Mouse (Mus musculus): ENCODE results near the gene Sipa1l3.
A peak's percentile ranks its signal among the peaks of the same experiment; 100 is the strongest.

The Sipa1l3 gene

GRCm38 (mm10) chr7:29289856-29290255, 228.6 kb downstream of the Sipa1l3 start:
- DNase-seq (ENCODE audit: low read depth in 2 of 2, low spot score in 2 of 2), result no peak

- peak; percentile 55 to 69 for DNase-seq (ENCODE audit: low read depth in 2 of 2, low spot score in 2 of 2)
Measured at GRCm38 (mm10) chr7:29288942-29289638, 229.4 kb downstream of the Sipa1l3 start, which contains the start of gene Ppp1r14a. Ppp1r14a (plus strand) TSS chr7:29289308.

GRCm38 (mm10) chr7:29288079-29288478, 230.4 kb downstream of the Sipa1l3 start:
- no peak for DNase-seq (ENCODE audit: low read depth in 2 of 2, low spot score in 2 of 2)

GRCm38 (mm10) chr7:29287481-29287880, 231.0 kb downstream of the Sipa1l3 start:
- no peak for DNase-seq (ENCODE audit: low read depth in 2 of 2, low spot score in 2 of 2)

GRCm38 (mm10) chr7:29284523-29284922, 233.9 kb downstream of the Sipa1l3 start:
- no peak for DNase-seq (ENCODE audit: low read depth in 2 of 2, low spot score in 2 of 2)

- no peak for DNase-seq (ENCODE audit: low read depth in 2 of 2, low spot score in 2 of 2)
Measured at GRCm38 (mm10) chr7:29283876-29284275, 234.6 kb downstream of the Sipa1l3 start.

GRCm38 (mm10) chr7:29282074-29282554, 236.3 kb downstream of the Sipa1l3 start:
- no peak for DNase-seq (ENCODE audit: low read depth in 2 of 2, low spot score in 2 of 2)

GRCm38 (mm10) chr7:29281201-29282073, 237.0 kb downstream of the Sipa1l3 start, which contains the start of gene Spint2:
Spint2 (minus strand) TSS chr7:29281912.
- DNase-seq (ENCODE audit: low read depth in 2 of 2, low spot score in 2 of 2), result peak; percentile 45 to 58

- no peak for DNase-seq (ENCODE audit: low read depth in 2 of 2, low spot score in 2 of 2)
Measured at GRCm38 (mm10) chr7:29280801-29281200, 237.6 kb downstream of the Sipa1l3 start.

- no peak for DNase-seq (ENCODE audit: low read depth in 2 of 2, low spot score in 2 of 2)
Measured at GRCm38 (mm10) chr7:29279924-29280323, 238.5 kb downstream of the Sipa1l3 start.

- DNase-seq (ENCODE audit: low read depth in 2 of 2, low spot score in 2 of 2), result no peak
Measured at GRCm38 (mm10) chr7:29279261-29279660, 239.2 kb downstream of the Sipa1l3 start.

GRCm38 (mm10) chr7:29277510-29277909, 240.9 kb downstream of the Sipa1l3 start:
- no peak for DNase-seq (ENCODE audit: low read depth in 2 of 2, low spot score in 2 of 2)

GRCm38 (mm10) chr7:29276715-29277114, 241.7 kb downstream of the Sipa1l3 start:
- DNase-seq (ENCODE audit: low read depth in 2 of 2, low spot score in 2 of 2), result no peak

GRCm38 (mm10) chr7:29271687-29272465, 246.6 kb downstream of the Sipa1l3 start:
- no peak for DNase-seq (ENCODE audit: low read depth in 2 of 2, low spot score in 2 of 2)

GRCm38 (mm10) chr7:29270445-29270844, 248.0 kb downstream of the Sipa1l3 start:
- no peak for DNase-seq (ENCODE audit: low read depth in 2 of 2, low spot score in 2 of 2)
